Mouse (Mus musculus) C2C12 (cell line): Measurements from ENCODE around the gene Atp5d.

ENCODE experiments used
- CEBPB ChIP-seq: IDR thresholded peaks from one replicate; pipeline ENCODE4 v1.6.1; 2011; ENCODE audit warnings: low read depth, mild to moderate bottlenecking, control low read depth, moderate library complexity
- MYOD1 ChIP-seq: IDR thresholded peaks from one replicate; pipeline ENCODE4 v1.6.1; 2011; ENCODE audit warnings: low read depth; ENCODE audit not compliant: control insufficient read depth, insufficient read length

GRCm38 (mm10) chr10:80177441-80178279 is 39.2 kb downstream of the Atp5d start:
- TF ChIP-seq MYOD1 (peak; percentile 28), CEBPB (no peak)
